Mouse (Mus musculus) forebrain, embryonic 16.5 days (tissue): ENCODE data around the gene Tmem189. TPM values are rescaled to one million over a fixed set of nuclear protein-coding genes. Genes with fewer than 3 reads are reported as not detected.

Experiments used
- ATAC-seq: fragments of 200-750 bp; cut with Nextera tagmentation; 2 replicates; pipeline ENCODE4 v1.8.0; 2017; ENCODE audit warnings: mild to moderate bottlenecking, moderate library complexity
- H3K27ac ChIP-seq: fragments of 300-500 bp; sonication (generic); 2 replicates; pipeline ENCODE4 v1.5.1; 2014; ENCODE audit warnings: low read length, control low read depth
- H3K27me3 ChIP-seq: fragments of 300-500 bp; sonication (generic); replicated peaks from 2 replicates; pipeline ENCODE4 v1.6.1; 2014; ENCODE audit warnings: low read length; ENCODE audit not compliant: control insufficient read depth, insufficient read depth
- H3K36me3 ChIP-seq: fragments of 300-500 bp; sonication (generic); 2 replicates; pipeline ENCODE4 v1.6.1; 2014; ENCODE audit not compliant: control insufficient read depth, insufficient read depth
- H3K4me1 ChIP-seq: fragments of 300-500 bp; sonication (generic); replicated peaks from 2 replicates; pipeline ENCODE4 v1.6.1; 2014; ENCODE audit warnings: low read length; ENCODE audit not compliant: control insufficient read depth, insufficient read depth
- H3K4me2 ChIP-seq: fragments of 300-500 bp; sonication (generic); 2 replicates; pipeline ENCODE4 v1.6.1; 2014; ENCODE audit warnings: mild to moderate bottlenecking, low read length, control low read depth
- H3K4me3 ChIP-seq: fragments of 300-500 bp; sonication (generic); replicated peaks from 2 replicates; pipeline ENCODE4 v1.5.1; 2014; ENCODE audit warnings: mild to moderate bottlenecking, low read length, control low read depth
- H3K9ac ChIP-seq: fragments of 300-500 bp; sonication (generic); replicated peaks from 2 replicates; pipeline ENCODE4 v1.6.1; 2014; ENCODE audit warnings: low read depth, low read length, control low read depth
- H3K9me3 ChIP-seq: fragments of 300-500 bp; sonication (generic); 2 replicates; pipeline ENCODE4 v1.6.1; 2016; ENCODE audit warnings: low read length; ENCODE audit not compliant: control insufficient read depth
- WGBS: fragments of 180-500 bp; shearing (Covaris S2); extraction: QIAGEN DNeasy Blood & Tissue Kit; methylation state at CpG from one replicate; pipeline ENCODE4 v1.1.7; 2014; 5-methylcytosine and 5-hydroxymethylcytosine counted together
- polyA plus RNA-seq: library from polyadenylated mRNA; unstranded; fragments of >200 nt; fragmentation: Nextera tagmentation; extraction: Ambion mirVana; gene quantifications from 2 replicates; pipeline ENCODE4 v1.2.1, GENCODE M21; 2015

Gene Tmem189
- polyA plus RNA-seq, 1 experiment from 2014 or later, result 30.2 TPM

DNA sequence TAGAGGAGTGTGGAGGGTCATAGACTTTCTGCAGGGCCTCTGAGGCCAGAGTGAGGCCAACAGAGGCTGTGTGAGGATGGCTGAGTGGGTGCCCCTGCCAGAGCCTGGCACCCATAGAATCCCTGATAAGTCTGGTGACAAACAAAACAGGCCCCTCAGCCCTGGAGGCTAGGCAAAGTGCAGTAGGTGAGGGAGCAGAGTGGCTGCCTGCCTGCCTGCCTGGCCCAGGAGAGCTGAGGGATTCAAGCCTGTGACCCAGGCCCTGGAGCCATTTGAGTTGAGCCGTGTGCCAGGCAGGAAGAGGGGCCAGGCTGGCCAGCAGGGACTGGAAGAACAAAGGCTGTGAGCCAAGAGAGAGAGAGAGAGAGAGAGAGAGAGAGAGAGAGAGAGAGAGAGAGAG lies 4.6 kb upstream of the Tmem189 start:
- H3K4me2 ChIP-seq, result no peak overlapping the region
- WGBS, result 43% methylated on average over 1 of the region's 1 CpGs
- H3K4me1 ChIP-seq, result peaks cover 8% of the 10 kb centered on the region
- peaks cover 18% of the 10 kb centered on the region for H3K27me3 ChIP-seq
- no peak overlapping the region for H3K9ac ChIP-seq
- H3K36me3 ChIP-seq, result no peaks in the 10 kb centered on the region
- no peak for ATAC-seq
- H3K27ac ChIP-seq, result no peak overlapping the region
- no peak overlapping the region for H3K4me3 ChIP-seq
- H3K9me3 ChIP-seq, result peaks cover 2% of the 10 kb centered on the region; the same call in 1 of the 2 replicates

DNA sequence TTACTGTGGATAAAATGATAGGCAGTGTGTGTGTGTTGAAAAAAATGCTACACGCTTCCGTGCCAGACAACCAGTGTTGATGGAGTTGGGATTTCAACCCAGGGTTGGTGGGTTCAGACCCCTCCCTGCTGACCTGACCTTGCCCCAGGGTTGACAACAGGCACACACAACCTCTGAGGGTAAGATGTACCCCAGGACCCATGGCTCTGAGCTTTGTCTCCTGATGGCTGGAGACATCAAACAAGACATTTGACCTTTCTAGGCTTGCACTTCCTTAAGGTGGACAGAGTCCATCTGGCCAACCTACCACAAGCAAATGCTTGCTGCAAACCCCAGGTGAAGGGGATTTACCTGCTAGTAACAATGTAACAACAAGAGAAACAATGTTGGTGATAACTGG lies 3.9 kb upstream of the Tmem189 start:
- no peak overlapping the region for H3K4me2 ChIP-seq
- no peak for ATAC-seq
- peaks cover 9% of the 10 kb centered on the region for H3K4me1 ChIP-seq
- no peaks in the 10 kb centered on the region for H3K36me3 ChIP-seq
- peaks cover 2% of the 10 kb centered on the region; the same call in 1 of the 2 replicates for H3K9me3 ChIP-seq
- H3K27me3 ChIP-seq, result peaks cover 22% of the 10 kb centered on the region
- H3K9ac ChIP-seq, result no peak overlapping the region
- no peak overlapping the region for H3K4me3 ChIP-seq
- no peak overlapping the region for H3K27ac ChIP-seq
- 89% methylated on average over 2 of the region's 2 CpGs for WGBS

DNA sequence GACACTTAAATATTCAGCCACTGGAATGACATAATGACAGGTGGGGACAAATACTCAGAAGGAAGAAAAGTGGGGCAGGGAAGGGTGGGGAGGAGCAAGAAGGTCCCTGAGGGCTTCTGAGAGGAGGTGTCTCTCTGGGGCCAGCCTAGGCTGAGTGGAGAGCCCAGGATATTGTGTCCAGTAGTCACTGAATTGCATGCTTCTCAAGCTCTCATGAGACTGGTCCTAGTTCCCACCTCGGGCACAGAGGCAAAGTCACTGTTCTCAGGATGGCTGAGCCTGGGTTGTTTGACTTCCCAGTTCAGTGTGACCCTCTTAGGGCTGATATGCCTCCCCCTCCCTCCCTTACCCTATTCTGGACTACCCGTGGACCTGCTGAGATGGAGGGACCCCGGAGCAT lies 3.2 kb upstream of the Tmem189 start:
- Histone ChIP-seq H3K9ac (no peak overlapping the region), H3K4me2 (no peak overlapping the region), H3K9me3 (peaks cover 2% of the 10 kb centered on the region; the same call in 1 of the 2 replicates), H3K4me1 (peaks cover 9% of the 10 kb centered on the region), H3K4me3 (no peak overlapping the region), H3K27me3 (peaks cover 22% of the 10 kb centered on the region), H3K36me3 (no peaks in the 10 kb centered on the region), H3K27ac (no peak overlapping the region)
- WGBS, result 69% methylated on average over 3 of the region's 3 CpGs
- ATAC-seq, result no peak

DNA sequence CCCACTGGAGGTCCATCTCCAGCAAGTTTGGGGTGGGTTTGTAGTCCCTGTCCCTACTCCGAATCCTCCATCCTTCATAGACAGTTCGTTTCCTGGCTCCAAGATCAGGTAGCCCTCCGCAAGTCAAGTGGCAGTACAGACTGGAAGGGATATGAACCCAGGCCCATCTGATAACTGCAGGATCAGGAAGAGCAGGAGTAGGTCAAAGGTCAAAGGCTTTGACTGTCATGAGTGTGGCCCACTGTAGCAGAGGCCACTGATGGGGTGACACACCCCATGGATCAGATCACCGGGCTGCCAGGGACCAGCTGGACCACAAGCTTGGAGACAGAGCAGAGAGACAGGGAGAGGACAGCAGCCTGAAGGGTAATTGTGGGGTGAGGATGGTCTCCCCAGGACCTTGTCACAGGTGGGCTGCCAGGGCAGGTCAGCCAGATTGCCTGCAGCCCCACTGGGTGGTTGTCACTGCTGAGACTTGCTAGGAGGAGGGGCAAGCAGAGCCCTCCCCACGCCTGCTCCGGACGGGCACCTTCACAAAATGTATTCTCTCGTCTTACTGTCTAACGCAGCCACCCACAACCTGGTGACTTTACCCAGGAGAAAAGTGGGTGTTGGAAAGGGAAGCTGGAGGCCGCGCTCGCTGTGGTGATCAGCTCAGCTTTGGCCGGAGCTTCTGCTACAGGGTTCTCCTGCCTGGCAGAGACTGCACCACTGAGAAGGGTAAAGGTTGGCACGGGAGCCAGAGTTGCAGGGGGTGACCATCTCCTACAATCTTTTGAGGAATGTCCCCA lies 2.4 kb upstream of the Tmem189 start:
- Histone ChIP-seq H3K9ac (no peak overlapping the region), H3K4me3 (no peak overlapping the region), H3K4me1 (peaks cover 9% of the 10 kb centered on the region), H3K4me2 (no peak overlapping the region), H3K9me3 (peaks cover 2% of the 10 kb centered on the region; the same call in 1 of the 2 replicates), H3K27ac (no peak overlapping the region), H3K27me3 (peaks cover 25% of the 10 kb centered on the region), H3K36me3 (no peaks in the 10 kb centered on the region)
- ATAC-seq, result no peak
- WGBS, result 85% methylated on average over 14 of the region's 14 CpGs

DNA sequence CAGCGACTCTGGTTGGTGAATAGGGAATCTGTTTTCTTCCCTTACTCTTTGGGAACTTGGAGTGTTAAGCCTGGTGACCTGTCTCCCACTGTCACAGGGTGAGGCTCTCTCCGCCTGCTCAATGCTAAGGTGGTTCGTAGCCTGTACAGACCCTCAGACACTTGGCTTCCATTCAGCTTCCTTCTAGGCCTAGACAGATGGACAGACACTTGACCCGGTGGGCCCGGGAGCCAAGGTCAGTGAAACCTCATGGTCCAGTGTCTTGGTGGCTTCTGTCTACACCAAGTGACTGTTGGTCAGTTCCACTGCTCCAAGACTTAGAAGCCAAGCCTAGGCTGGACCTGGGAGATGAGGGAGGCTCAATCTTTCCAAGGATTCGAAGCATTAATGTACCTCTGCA lies 1.8 kb upstream of the Tmem189 start:
- Histone ChIP-seq H3K27me3 (peaks cover 25% of the 10 kb centered on the region), H3K36me3 (no peaks in the 10 kb centered on the region), H3K9ac (no peak overlapping the region), H3K27ac (no peak overlapping the region), H3K4me2 (no peak overlapping the region), H3K4me1 (peaks cover 9% of the 10 kb centered on the region), H3K9me3 (peaks cover 2% of the 10 kb centered on the region; the same call in 1 of the 2 replicates), H3K4me3 (no peak overlapping the region)
- ATAC-seq, result no peak
- WGBS, result 88% methylated on average over 6 of the region's 6 CpGs

DNA sequence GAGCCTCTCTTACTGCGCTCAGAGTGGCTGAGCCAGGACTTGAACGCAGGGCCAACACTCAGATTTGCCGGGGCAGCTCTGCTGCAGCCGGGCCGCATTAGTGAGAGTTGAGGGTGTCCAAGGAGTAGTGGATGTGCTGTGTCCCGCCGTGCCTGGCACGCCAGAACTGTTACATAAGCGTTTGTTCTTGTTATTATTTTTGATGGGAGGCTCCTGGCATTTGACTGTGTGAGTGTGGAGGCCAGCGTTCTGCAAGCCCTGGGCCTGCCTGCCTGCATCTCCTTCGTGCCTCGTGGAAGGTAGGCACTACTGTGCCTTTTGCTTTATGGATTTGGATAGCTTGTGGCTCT lies 1.3 kb upstream of the Tmem189 start:
- no peaks in the 10 kb centered on the region for H3K36me3 ChIP-seq
- H3K27me3 ChIP-seq, result peaks cover 25% of the 10 kb centered on the region
- peaks cover 2% of the 10 kb centered on the region; the same call in 1 of the 2 replicates for H3K9me3 ChIP-seq
- no peak overlapping the region for H3K4me3 ChIP-seq
- no peak overlapping the region for H3K27ac ChIP-seq
- no peak overlapping the region for H3K4me2 ChIP-seq
- H3K4me1 ChIP-seq, result peaks cover 9% of the 10 kb centered on the region
- ATAC-seq, result no peak
- 80% methylated on average over 12 of the region's 12 CpGs for WGBS
- no peak overlapping the region for H3K9ac ChIP-seq

DNA sequence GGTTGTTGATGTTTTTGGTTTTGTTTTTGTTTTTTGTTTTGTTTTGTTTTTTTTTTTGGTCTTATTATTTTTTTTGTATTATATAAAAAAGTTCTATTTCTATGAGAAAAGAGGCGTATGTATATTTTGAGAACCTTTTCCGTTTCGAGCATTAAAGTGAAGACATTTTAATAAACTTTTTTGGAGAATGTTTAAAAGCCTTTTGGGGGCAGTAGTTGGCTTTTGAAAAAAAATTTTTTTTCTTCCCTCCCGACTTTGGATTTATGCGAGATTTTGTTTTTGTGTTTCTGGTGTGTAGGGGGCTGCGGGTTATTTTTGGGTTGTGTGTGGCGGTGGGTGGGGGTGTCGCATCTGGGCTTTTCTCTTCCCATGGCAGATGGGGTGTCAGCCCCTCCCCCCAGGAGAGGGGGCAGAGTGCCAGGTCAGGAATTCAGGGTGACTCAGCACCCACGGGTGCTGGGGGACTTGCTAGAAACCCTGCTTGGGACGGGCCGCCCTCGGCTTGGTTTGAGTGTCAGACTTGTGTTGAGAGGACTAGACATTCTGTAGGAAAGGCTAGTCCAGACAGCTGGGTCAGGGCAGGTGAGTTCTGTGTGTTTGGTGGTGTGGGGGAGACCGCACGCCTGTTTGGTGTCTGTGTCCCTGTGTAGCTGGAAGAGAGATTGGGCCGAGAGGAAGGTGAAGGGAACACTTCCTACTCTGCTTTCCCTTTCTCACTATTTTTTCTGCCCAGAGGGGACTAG lies 768 bp upstream of the Tmem189 start:
- Histone ChIP-seq H3K9ac (no peak overlapping the region), H3K36me3 (no peaks in the 10 kb centered on the region), H3K27ac (no peak overlapping the region), H3K4me2 (peak overlapping the region; percentile 87), H3K4me1 (peaks cover 9% of the 10 kb centered on the region), H3K27me3 (peaks cover 27% of the 10 kb centered on the region), H3K9me3 (peaks cover 2% of the 10 kb centered on the region; the same call in 1 of the 2 replicates), H3K4me3 (peak overlapping the region; percentile 72)
- whole genome bisulfite sequencing, result 63% methylated on average over 15 of the region's 15 CpGs
- no peak for ATAC-seq

DNA sequence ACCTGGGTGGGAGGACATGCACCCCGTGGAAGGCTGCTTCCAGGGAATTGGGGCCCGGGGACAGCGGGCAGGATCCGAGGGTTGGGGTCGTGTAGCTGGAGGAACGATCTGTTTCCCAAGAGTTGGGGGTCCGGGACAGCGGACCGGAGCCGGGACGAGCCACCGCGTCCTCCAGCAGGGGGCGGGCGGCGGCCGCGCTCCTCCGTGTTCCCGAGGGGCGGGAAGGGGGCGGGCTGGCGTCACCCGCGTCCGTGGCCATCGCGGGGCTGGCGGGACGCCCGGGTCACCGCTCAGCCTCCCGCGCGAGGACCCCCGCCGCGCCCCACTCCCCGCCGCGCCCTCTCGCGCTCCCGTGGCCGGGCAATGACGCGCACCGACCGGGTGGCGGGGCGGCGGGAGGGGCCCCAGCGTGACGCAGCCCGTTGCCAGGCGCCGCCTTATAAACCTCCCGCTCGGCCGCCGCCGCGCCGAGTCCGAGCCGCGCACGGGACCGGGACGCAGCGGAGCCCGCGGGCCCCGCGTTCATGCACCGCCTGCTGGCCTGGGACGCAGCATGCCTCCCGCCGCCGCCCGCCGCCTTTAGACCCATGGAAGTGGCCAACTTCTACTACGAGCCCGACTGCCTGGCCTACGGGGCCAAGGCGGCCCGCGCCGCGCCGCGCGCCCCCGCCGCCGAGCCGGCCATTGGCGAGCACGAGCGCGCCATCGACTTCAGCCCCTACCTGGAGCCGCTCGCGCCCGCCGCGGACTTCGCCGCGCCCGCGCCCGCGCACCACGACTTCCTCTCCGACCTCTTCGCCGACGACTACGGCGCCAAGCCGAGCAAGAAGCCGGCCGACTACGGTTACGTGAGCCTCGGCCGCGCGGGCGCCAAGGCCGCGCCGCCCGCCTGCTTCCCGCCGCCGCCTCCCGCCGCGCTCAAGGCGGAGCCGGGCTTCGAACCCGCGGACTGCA lies 847 bp downstream of the Tmem189 start, which contains the start of gene Cebpb:
Cebpb (plus strand) TSS at position 418 of the 954 bp plus-strand sequence.
- Histone ChIP-seq H3K9ac (peak within 1 kb of the TSS; percentile 61), H3K9me3 (no peaks in the 10 kb centered on the region), H3K4me3 (peak within 1 kb of the TSS; percentile 72), H3K4me1 (peaks cover 9% of the 10 kb centered on the region), H3K36me3 (no peaks in the 10 kb centered on the region), H3K27ac (no peak within 1 kb of the TSS), H3K4me2 (peak within 1 kb of the TSS; percentile 87), H3K27me3 (peaks cover 27% of the 10 kb centered on the region)
- ATAC-seq, result peak; percentile 71
- WGBS, result under 1% methylated on average over 99 of the region's 147 CpGs
